Mouse (Mus musculus): ENCODE measurements around the gene Traf7. TPM values are rescaled to one million over a fixed set of nuclear protein-coding genes. Genes with fewer than 3 reads are reported as not detected.

The Traf7 gene
- total RNA-seq, 2 experiments from 2014 or later: 84.8 to 143 TPM

GRCm38 (mm10) chr17:24548921-24549617 is 21.3 kb upstream of the Traf7 start:
- peak; percentile 45 for ATAC-seq (replicated peaks; ENCODE audit: low FRiP score, low TSS enrichment, poor library complexity, severe bottlenecking)

GRCm38 (mm10) chr17:24548435-24548834 is 20.7 kb upstream of the Traf7 start:
- no peak for ATAC-seq (replicated peaks; ENCODE audit: low FRiP score, low TSS enrichment, poor library complexity, severe bottlenecking)

- no peak for ATAC-seq (replicated peaks; ENCODE audit: low FRiP score, low TSS enrichment, poor library complexity, severe bottlenecking)
These were observed 18.5 kb upstream of the Traf7 start for GRCm38 (mm10) chr17:24546234-24546633.

GRCm38 (mm10) chr17:24545247-24545646 is 17.5 kb upstream of the Traf7 start:
- no peak for ATAC-seq (replicated peaks; ENCODE audit: low FRiP score, low TSS enrichment, poor library complexity, severe bottlenecking)

GRCm38 (mm10) chr17:24544613-24545012 is 16.9 kb upstream of the Traf7 start:
- no peak for ATAC-seq (replicated peaks; ENCODE audit: low FRiP score, low TSS enrichment, poor library complexity, severe bottlenecking)

GRCm38 (mm10) chr17:24540375-24540774 is 12.6 kb upstream of the Traf7 start:
- peak; percentile 91 for ATAC-seq (replicated peaks; ENCODE audit: low FRiP score, low TSS enrichment, poor library complexity, severe bottlenecking)

- no peak for ATAC-seq (replicated peaks; ENCODE audit: low FRiP score, low TSS enrichment, poor library complexity, severe bottlenecking)
These were observed 11.2 kb upstream of the Traf7 start for GRCm38 (mm10) chr17:24538950-24539349.

- ATAC-seq (replicated peaks; ENCODE audit: low FRiP score, low TSS enrichment, poor library complexity, severe bottlenecking): no peak
These were observed 9.8 kb upstream of the Traf7 start for GRCm38 (mm10) chr17:24537536-24537935.

- ATAC-seq (replicated peaks; ENCODE audit: low FRiP score, low TSS enrichment, poor library complexity, severe bottlenecking): no peak
These were observed 7.6 kb upstream of the Traf7 start for GRCm38 (mm10) chr17:24535300-24535699.

- no peak for ATAC-seq (replicated peaks; ENCODE audit: low FRiP score, low TSS enrichment, poor library complexity, severe bottlenecking)
These were observed 6.5 kb upstream of the Traf7 start, which contains the start of gene Rab26 for GRCm38 (mm10) chr17:24534160-24534718. TSS of gene Rab26 (minus strand) at chr17:24534210.

- peak; percentile 86 for ATAC-seq (replicated peaks; ENCODE audit: low FRiP score, low TSS enrichment, poor library complexity, severe bottlenecking)
These were observed 5.6 kb upstream of the Traf7 start for GRCm38 (mm10) chr17:24533099-24533992.

GRCm38 (mm10) chr17:24532045-24532444 is 4.3 kb upstream of the Traf7 start:
- ATAC-seq (replicated peaks; ENCODE audit: low FRiP score, low TSS enrichment, poor library complexity, severe bottlenecking): no peak

GRCm38 (mm10) chr17:24531064-24531463 is 3.3 kb upstream of the Traf7 start:
- no peak for ATAC-seq (replicated peaks; ENCODE audit: low FRiP score, low TSS enrichment, poor library complexity, severe bottlenecking)

- no peak for ATAC-seq (replicated peaks; ENCODE audit: low FRiP score, low TSS enrichment, poor library complexity, severe bottlenecking)
These were observed 2.8 kb upstream of the Traf7 start for GRCm38 (mm10) chr17:24530361-24531050.

GRCm38 (mm10) chr17:24529883-24530282 is 2.1 kb upstream of the Traf7 start:
- ATAC-seq (replicated peaks; ENCODE audit: low FRiP score, low TSS enrichment, poor library complexity, severe bottlenecking): no peak

- ATAC-seq (replicated peaks; ENCODE audit: low FRiP score, low TSS enrichment, poor library complexity, severe bottlenecking): no peak
These were observed 1.3 kb upstream of the Traf7 start for GRCm38 (mm10) chr17:24529007-24529451.

GRCm38 (mm10) chr17:24528560-24528918 is 801 bp upstream of the Traf7 start:
- no peak for ATAC-seq (replicated peaks; ENCODE audit: low FRiP score, low TSS enrichment, poor library complexity, severe bottlenecking)

- ATAC-seq (replicated peaks; ENCODE audit: low FRiP score, low TSS enrichment, poor library complexity, severe bottlenecking): no peak
These were observed 423 bp downstream of the Traf7 start for GRCm38 (mm10) chr17:24527315-24527714.

- no peak for ATAC-seq (replicated peaks; ENCODE audit: low FRiP score, low TSS enrichment, poor library complexity, severe bottlenecking)
These were observed 3.0 kb downstream of the Traf7 start for GRCm38 (mm10) chr17:24524734-24525133.

GRCm38 (mm10) chr17:24520450-24520849 is 7.3 kb downstream of the Traf7 start:
- ATAC-seq (replicated peaks; ENCODE audit: low FRiP score, low TSS enrichment, poor library complexity, severe bottlenecking): no peak
